Mouse (Mus musculus) stomach, postnatal 0 days (tissue): Measurements from ENCODE around the gene Tet3. TPM values are rescaled to one million over a fixed set of nuclear protein-coding genes. Genes with fewer than 3 reads are reported as not detected.

Source experiments
- ATAC-seq: fragments of 200-750 bp; cut with Nextera tagmentation; 2 replicates; pipeline ENCODE4 v1.8.0; 2017; ENCODE audit not compliant: low FRiP score, low TSS enrichment
- DNase-seq: peaks from one replicate; pipeline ENCODE4 v3.0.0-alpha.2; 2016; ENCODE audit warnings: low spot score
- H3K27ac ChIP-seq: fragments of 300-500 bp; sonication (generic); replicated peaks from 2 replicates; pipeline ENCODE4 v1.5.1; 2014; ENCODE audit warnings: mild to moderate bottlenecking, control low read depth
- H3K27me3 ChIP-seq: fragments of 300-500 bp; sonication (generic); 2 replicates; pipeline ENCODE4 v1.6.1; 2014; ENCODE audit warnings: low read length; ENCODE audit not compliant: control insufficient read depth, insufficient read depth
- H3K36me3 ChIP-seq: fragments of 300-500 bp; sonication (generic); 2 replicates; pipeline ENCODE4 v1.6.1; 2014; ENCODE audit warnings: low read length, mixed read lengths; ENCODE audit not compliant: control insufficient read depth, insufficient read depth
- H3K4me1 ChIP-seq: fragments of 300-500 bp; sonication (generic); replicated peaks from 2 replicates; pipeline ENCODE4 v1.6.1; 2014; ENCODE audit warnings: antibody characterized with exemption; ENCODE audit not compliant: control insufficient read depth, insufficient read depth
- H3K4me2 ChIP-seq: fragments of 300-500 bp; sonication (generic); replicated peaks from 2 replicates; pipeline ENCODE4 v1.6.1; 2014; ENCODE audit warnings: low read depth, mild to moderate bottlenecking, control low read depth, moderate library complexity
- H3K4me3 ChIP-seq: fragments of 300-500 bp; sonication (generic); 2 replicates; pipeline ENCODE4 v1.5.1; 2014; ENCODE audit warnings: low read depth, low read length, control low read depth
- H3K9ac ChIP-seq: fragments of 300-500 bp; sonication (generic); 2 replicates; pipeline ENCODE4 v1.6.1; 2014; ENCODE audit warnings: mild to moderate bottlenecking, low read length, control low read depth, mixed read lengths
- H3K9me3 ChIP-seq: fragments of 300-500 bp; sonication (generic); 2 replicates; pipeline ENCODE4 v1.6.1; 2016; ENCODE audit warnings: low read length; ENCODE audit not compliant: control insufficient read depth
- CTCF ChIP-seq: IDR thresholded peaks from 2 replicates; pipeline ENCODE4 v1.5.1; 2016; ENCODE audit warnings: antibody characterized with exemption, low read depth, mild to moderate bottlenecking, moderate library complexity
- EP300 ChIP-seq: optimal IDR thresholded peaks from 2 replicates; pipeline ENCODE3; 2016; ENCODE audit warnings: antibody characterized with exemption
- WGBS: fragments of 180-500 bp; shearing (Covaris S2); extraction: QIAGEN DNeasy Blood & Tissue Kit; methylation state at CpG from one replicate; pipeline ENCODE4 v1.1.7; 2014; 5-methylcytosine and 5-hydroxymethylcytosine counted together
- polyA plus RNA-seq: library from polyadenylated mRNA; unstranded; fragments of >200 nt; fragmentation: Nextera tagmentation; extraction: Ambion mirVana; gene quantifications from 2 replicates; pipeline ENCODE4 v1.2.1, GENCODE M21; 2015

Gene Tet3
- polyA plus RNA-seq, 1 experiment from 2014 or later: 22.7 TPM

GRCm38 (mm10) chr6:83326394-83326736 is 132.5 kb downstream of the Tet3 start:
- Histone ChIP-seq H3K4me2 (peak overlapping the region; percentile 73), H3K4me1 (no peaks in the 10 kb centered on the region; the same call in 1 of the 2 replicates), H3K27ac (peak overlapping the region; percentile 96), H3K9ac (peak overlapping the region; percentile 88), H3K27me3 (no peaks in the 10 kb centered on the region), H3K9me3 (no peaks in the 10 kb centered on the region), H3K36me3 (peaks cover 4% of the 10 kb centered on the region; the same call in 1 of the 2 replicates), H3K4me3 (peak overlapping the region; percentile 76)
- ATAC-seq: no peak
- 5% methylated on average over 6 of the region's 6 CpGs for WGBS
- TF ChIP-seq CTCF (no peak), EP300 (no peak)
- no peak for DNase-seq

DNA sequence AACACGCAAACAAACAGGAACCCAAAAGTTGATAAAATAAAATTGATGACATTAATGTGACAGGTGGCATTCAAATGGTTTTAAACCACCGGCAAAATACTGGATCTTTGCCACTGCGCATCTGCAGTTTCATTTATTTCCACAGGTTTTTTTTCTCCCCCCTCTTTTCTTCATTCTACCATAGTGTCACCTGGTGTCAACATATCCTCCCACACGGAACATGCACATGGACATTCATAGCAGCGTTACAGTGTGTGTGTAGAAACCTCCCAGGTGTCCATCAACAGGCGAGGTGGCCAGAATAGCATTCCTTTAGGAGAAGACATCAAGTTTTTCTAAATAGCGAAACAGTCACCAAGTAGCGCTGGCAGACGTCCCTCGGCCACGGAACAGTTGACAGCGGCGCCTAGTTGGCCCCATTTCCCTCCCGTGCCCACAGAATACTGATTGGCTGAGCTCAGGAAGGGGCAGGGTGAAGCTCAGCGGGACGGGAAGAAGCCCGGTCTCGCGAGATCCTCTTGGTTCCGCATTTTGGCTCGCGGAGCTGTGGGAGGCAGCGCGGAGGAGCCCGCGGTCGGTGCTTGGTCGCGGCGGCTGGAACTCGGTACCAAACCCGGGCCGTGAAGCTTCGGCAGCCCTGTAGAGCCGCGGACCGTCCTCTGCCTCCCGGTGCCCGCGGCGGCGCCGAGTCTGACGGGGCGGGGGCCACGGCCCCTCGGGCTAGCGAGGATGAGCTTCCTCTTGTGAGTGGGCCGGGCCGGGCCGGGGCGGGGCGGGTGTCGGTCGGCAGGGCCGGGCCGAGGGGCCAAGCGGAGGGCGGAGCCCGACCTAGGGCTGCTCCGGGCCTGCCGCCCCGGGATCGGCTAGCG is 133.1 kb downstream of the Tet3 start, which contains the start of the genes Mthfd2 and Mob1a:
Mthfd2 (minus strand) TSS at position 384 of the 869 bp plus-strand sequence.
Mob1a (plus strand) TSS at position 492 of the 869 bp plus-strand sequence.
- Histone ChIP-seq H3K27me3 (no peaks in the 10 kb centered on the region), H3K36me3 (peaks cover 4% of the 10 kb centered on the region; the same call in 1 of the 2 replicates), H3K4me1 (no peaks in the 10 kb centered on the region; the same call in 1 of the 2 replicates), H3K9ac (peak within 1 kb of the TSS; percentile 88), H3K4me2 (peak within 1 kb of the TSS; percentile 73), H3K27ac (peak within 1 kb of the TSS; percentile 96), H3K9me3 (no peaks in the 10 kb centered on the region), H3K4me3 (peak within 1 kb of the TSS; percentile 76)
- peak; percentile 95 for DNase-seq
- ATAC-seq: peak; percentile 98
- 2% methylated on average over 63 of the region's 65 CpGs for WGBS
- TF ChIP-seq CTCF: peak; percentile 32
- TF ChIP-seq EP300: peak; percentile 99

- DNase-seq (no peak), ATAC-seq (no peak)
- no peaks in the 10 kb centered on the region for H3K36me3 ChIP-seq
- H3K4me1 ChIP-seq: no peaks in the 10 kb centered on the region; the same call in 1 of the 2 replicates
- H3K9ac ChIP-seq: no peak overlapping the region
- no peak overlapping the region for H3K4me3 ChIP-seq
- H3K27ac ChIP-seq: peak overlapping the region; percentile 41; the same call in 1 of the 2 replicates
- no peaks in the 10 kb centered on the region for H3K27me3 ChIP-seq
- no peaks in the 10 kb centered on the region for H3K9me3 ChIP-seq
- 57% methylated on average over 8 of the region's 8 CpGs for WGBS
- H3K4me2 ChIP-seq: no peak overlapping the region
- TF ChIP-seq CTCF: no peak
- TF ChIP-seq EP300: no peak
Measured at GRCm38 (mm10) chr6:83323652-83324419, 135.0 kb downstream of the Tet3 start.

- no peaks in the 10 kb centered on the region for H3K9me3 ChIP-seq
- no peak overlapping the region for H3K4me2 ChIP-seq
- no peak overlapping the region for H3K4me3 ChIP-seq
- no peaks in the 10 kb centered on the region for H3K27me3 ChIP-seq
- H3K4me1 ChIP-seq: no peaks in the 10 kb centered on the region; the same call in 1 of the 2 replicates
- 59% methylated on average over 2 of the region's 2 CpGs for WGBS
- H3K36me3 ChIP-seq: no peaks in the 10 kb centered on the region
- ATAC-seq (no peak), DNase-seq (no peak)
- H3K9ac ChIP-seq: no peak overlapping the region
- H3K27ac ChIP-seq: no peak overlapping the region
- TF ChIP-seq CTCF: no peak
- TF ChIP-seq EP300: no peak
Measured at GRCm38 (mm10) chr6:83322794-83323193, 136.1 kb downstream of the Tet3 start.

GRCm38 (mm10) chr6:83321927-83322326 is 137.0 kb downstream of the Tet3 start:
- TF ChIP-seq CTCF: no peak
- no peak for TF ChIP-seq EP300
- WGBS: 86% methylated on average over 1 of the region's 1 CpGs
- Histone ChIP-seq H3K27ac (no peak overlapping the region), H3K4me1 (no peaks in the 10 kb centered on the region; the same call in 1 of the 2 replicates), H3K36me3 (no peaks in the 10 kb centered on the region), H3K4me2 (no peak overlapping the region), H3K9me3 (no peaks in the 10 kb centered on the region), H3K4me3 (no peak overlapping the region), H3K9ac (no peak overlapping the region), H3K27me3 (no peaks in the 10 kb centered on the region)
- no peak for ATAC-seq
- DNase-seq: no peak
